Mouse (Mus musculus): Measurements from ENCODE around the gene Aknad1.

Aknad1 gene

GRCm38 (mm10) chr3:108754541-108754940 lies 15.1 kb downstream of the Aknad1 start:
- DNase-seq: no peak

- DNase-seq: no peak
Measured at GRCm38 (mm10) chr3:108755542-108755941, 16.1 kb downstream of the Aknad1 start.

GRCm38 (mm10) chr3:108756131-108756530 lies 16.7 kb downstream of the Aknad1 start:
- DNase-seq: no peak

- DNase-seq: no peak
Measured at GRCm38 (mm10) chr3:108757570-108757969, 18.1 kb downstream of the Aknad1 start.

- DNase-seq: no peak
Measured at GRCm38 (mm10) chr3:108759566-108760420, 20.3 kb downstream of the Aknad1 start.

- no peak for DNase-seq
Measured at GRCm38 (mm10) chr3:108762597-108763111, 23.2 kb downstream of the Aknad1 start.

GRCm38 (mm10) chr3:108763691-108764090 lies 24.2 kb downstream of the Aknad1 start:
- no peak for DNase-seq

- no peak for DNase-seq
Measured at GRCm38 (mm10) chr3:108764976-108765375, 25.5 kb downstream of the Aknad1 start.

- DNase-seq: no peak
Measured at GRCm38 (mm10) chr3:108765476-108765875, 26.0 kb downstream of the Aknad1 start.

- DNase-seq: no peak
Measured at GRCm38 (mm10) chr3:108766943-108767342, 27.5 kb downstream of the Aknad1 start.

- no peak for DNase-seq
Measured at GRCm38 (mm10) chr3:108767416-108767815, 28.0 kb downstream of the Aknad1 start.

GRCm38 (mm10) chr3:108769547-108769946 lies 30.1 kb downstream of the Aknad1 start:
- no peak for DNase-seq

GRCm38 (mm10) chr3:108770725-108771368 lies 31.4 kb downstream of the Aknad1 start:
- peak; percentile 47 to 57 for DNase-seq

- DNase-seq: no peak
Measured at GRCm38 (mm10) chr3:108772211-108772610, 32.8 kb downstream of the Aknad1 start.

- DNase-seq: no peak
Measured at GRCm38 (mm10) chr3:108772811-108773210, 33.4 kb downstream of the Aknad1 start.

GRCm38 (mm10) chr3:108778761-108779540 lies 39.5 kb downstream of the Aknad1 start:
- no peak for DNase-seq

- no peak for DNase-seq
Measured at GRCm38 (mm10) chr3:108781238-108781883, 41.9 kb downstream of the Aknad1 start.

GRCm38 (mm10) chr3:108781884-108782270 lies 42.4 kb downstream of the Aknad1 start:
- DNase-seq: no peak

- no peak for DNase-seq
Measured at GRCm38 (mm10) chr3:108782364-108782895, 43.0 kb downstream of the Aknad1 start.

- no peak for DNase-seq
Measured at GRCm38 (mm10) chr3:108786520-108786919, 47.1 kb downstream of the Aknad1 start.

GRCm38 (mm10) chr3:108787754-108788454 lies 48.4 kb downstream of the Aknad1 start:
- no peak for DNase-seq

- peak; percentile 13 to 43 for DNase-seq
Measured at GRCm38 (mm10) chr3:108788455-108788794, 49.0 kb downstream of the Aknad1 start.

All from kidney, adult 8-10 months (tissue).